In the genomic region with DNA sequence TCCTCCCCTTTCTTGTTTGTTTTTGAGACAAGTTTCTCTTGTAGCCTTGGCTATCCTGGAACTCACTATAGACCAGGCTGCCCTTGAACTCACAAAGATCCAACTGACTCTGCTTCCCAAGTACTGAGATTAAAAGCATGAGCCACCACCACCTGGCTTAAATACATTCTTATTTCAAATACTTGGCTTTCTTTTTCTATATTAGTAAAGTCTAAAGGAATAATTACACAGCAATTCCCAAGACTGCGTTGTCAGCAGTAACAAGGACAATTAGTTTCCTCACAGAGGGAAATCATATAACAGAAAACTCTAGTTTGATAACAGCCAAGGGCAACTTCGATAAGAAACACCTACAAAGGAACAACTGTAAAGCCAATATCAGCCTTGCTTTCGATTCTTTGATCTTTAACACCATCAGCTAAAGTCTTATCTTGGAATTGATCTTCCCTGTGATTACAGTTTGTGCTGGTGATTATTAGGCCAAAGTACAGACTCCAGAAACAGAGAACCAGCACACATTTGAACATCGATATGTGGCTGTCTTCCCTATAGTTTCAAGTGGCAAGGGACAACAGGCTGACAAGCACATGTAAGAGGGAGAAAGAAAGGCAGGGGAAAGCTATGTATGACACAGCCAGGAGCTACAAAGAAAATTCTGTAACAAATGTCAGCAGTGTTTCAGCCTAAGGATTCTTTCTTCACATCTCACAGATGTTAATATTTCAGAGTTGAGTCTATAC, we compare ENCODE assay signal across 25 mouse cellular contexts.
"Had no signal": no experiment of that assay in that cellular context is flagged by ENCODE, and none has a peak within 500 bp of the region (broad histone marks: within the 10 kb centered on the region; RNA-seq: fewer than 3 reads in every experiment).

No protein-coding gene starts in this region.

- H3K27me3 ChIP-seq: heart, embryonic 12.5 days; hindbrain, embryonic 12.5 days; kidney, embryonic 15.5 days; limb, embryonic 13.5 days; limb, embryonic 15.5 days had no signal

- H3K4me1 ChIP-seq: heart, embryonic 10.5 days; heart, embryonic 12.5 days; hindbrain, embryonic 10.5 days; hindbrain, embryonic 12.5 days; kidney, embryonic 15.5 days; limb, embryonic 13.5 days; limb, embryonic 15.5 days had no signal

- H3K36me3 ChIP-seq: heart, embryonic 10.5 days; heart, embryonic 12.5 days; hindbrain, embryonic 10.5 days; hindbrain, embryonic 12.5 days; kidney, embryonic 15.5 days; limb, embryonic 13.5 days; limb, embryonic 15.5 days had no signal

- DNase-seq: gastrocnemius, adult 2 months; gastrocnemius, postnatal 10 days; gastrocnemius, postnatal 25 days; heart, postnatal 10 days; heart, postnatal 4 days; kidney, adult 11 months; kidney, adult 2 months; kidney, adult 9 months; kidney, postnatal 14 days; kidney, postnatal 36 days; layer of hippocampus, adult 9-11 months; layer of hippocampus, postnatal 36 days; left cerebral cortex, postnatal 4 days had no signal

- H3K4me2 ChIP-seq: heart, embryonic 12.5 days; hindbrain, embryonic 12.5 days; hindbrain, embryonic 14.5 days; kidney, embryonic 15.5 days; limb, embryonic 13.5 days; limb, embryonic 15.5 days; liver, embryonic 11.5 days had no signal

- H3K9me3 ChIP-seq: heart, embryonic 10.5 days; hindbrain, embryonic 10.5 days; hindbrain, embryonic 12.5 days; kidney, embryonic 15.5 days; limb, embryonic 13.5 days; limb, embryonic 15.5 days had no signal

- H3K9ac ChIP-seq: heart, embryonic 12.5 days; hindbrain, embryonic 12.5 days; hindbrain, embryonic 14.5 days; kidney, embryonic 15.5 days; limb, embryonic 13.5 days; limb, embryonic 15.5 days had no signal

- H3K27ac ChIP-seq: gastrocnemius, adult 2 months; heart, embryonic 10.5 days; hindbrain, embryonic 10.5 days; hindbrain, embryonic 12.5 days; hindbrain, embryonic 14.5 days; kidney, embryonic 15.5 days; kidney, postnatal 0 days; limb, embryonic 13.5 days; limb, embryonic 15.5 days had no signal

- H3K4me3 ChIP-seq: gastrocnemius, adult 2 months; heart, embryonic 10.5 days; heart, embryonic 12.5 days; hindbrain, embryonic 10.5 days; hindbrain, embryonic 12.5 days; kidney, embryonic 15.5 days; limb, embryonic 13.5 days; limb, embryonic 15.5 days had no signal

- ATAC-seq: hindbrain, embryonic 16.5 days; inflammation-experienced regulatory T-cells, adult 6 months had no signal
